ENCODE assay signal across 7 mouse cellular contexts in the genomic region with DNA sequence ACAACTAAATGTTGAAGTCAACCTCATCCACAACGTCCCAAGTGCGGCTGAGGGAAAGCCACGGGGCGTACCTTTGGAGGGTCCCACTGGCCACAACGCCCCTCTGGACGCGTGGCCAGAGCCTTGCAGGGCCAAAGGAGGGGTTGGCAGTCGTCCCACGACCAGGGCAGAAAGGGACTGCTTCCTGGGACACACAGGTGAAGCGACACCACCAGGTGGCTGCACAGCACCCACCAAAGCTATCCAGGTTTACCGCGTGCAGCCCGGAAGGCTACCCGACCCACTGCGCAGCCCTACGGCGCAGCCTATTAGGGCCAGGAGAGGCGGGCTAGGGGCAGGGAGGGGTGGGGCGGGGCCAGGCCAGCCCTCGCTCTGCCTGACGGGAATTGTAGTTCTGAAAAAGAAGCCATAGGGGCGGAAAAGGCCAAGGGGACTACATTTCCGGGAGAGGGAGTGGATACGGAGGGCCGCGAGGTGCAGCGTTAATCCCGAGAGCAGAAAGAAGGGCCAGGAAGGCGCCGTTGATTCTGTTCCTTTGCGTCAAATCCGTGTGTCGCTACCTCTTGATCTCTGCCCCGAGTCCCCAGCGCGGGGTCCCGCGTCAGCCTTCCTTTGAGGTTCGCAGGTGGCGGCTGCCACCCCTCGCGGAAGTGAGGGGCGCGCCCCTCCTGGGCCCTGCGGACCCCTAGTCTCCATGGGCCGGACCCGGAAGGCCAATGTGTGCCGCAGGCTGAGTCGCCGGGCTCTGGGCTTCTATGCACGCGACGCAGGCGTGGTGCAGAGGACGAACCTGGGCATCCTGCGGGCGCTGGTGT. TPM values are rescaled to one million over a fixed set of nuclear protein-coding genes. Genes with fewer than 3 reads are reported as not detected.
A peak's percentile ranks its signal among the peaks of the same experiment; 100 is the strongest.
DNase-seq lines count a peak whose midpoint lies in the region; ATAC-seq lines count a peak whose summit lies in the region.

A gene (plus strand): TSS at position 29 of the 815 bp plus-strand sequence.
A gene (minus strand): TSS at position 284 of the 815 bp plus-strand sequence.

- no peaks in the 10 kb centered on the region for H3K27me3 ChIP-seq in intestine, embryonic 15.5 days (replicated peaks)
- H3K27me3 ChIP-seq in midbrain, embryonic 10.5 days (ENCODE audit: low read depth, poor library complexity, severe bottlenecking) = no peaks in the 10 kb centered on the region

- DNase-seq in adrenal gland, adult 2 months = peak; percentile 94
- DNase-seq in embryo, embryonic 11.5 days (ENCODE audit: low read depth, low spot score) = peak; percentile 94
- peak; percentile 83 to 86 for DNase-seq in gastrocnemius, postnatal 36 days
- peak; percentile 86 to 95 for DNase-seq in left cerebral cortex, postnatal 25 days (ENCODE audit: low spot score in 2 of 2)
- DNase-seq in midbrain, embryonic 10.5 days (ENCODE audit: low spot score) = peak; percentile 94
- peak; percentile 93 for DNase-seq in right cerebral cortex, postnatal 4 days

- H3K36me3 ChIP-seq in intestine, embryonic 15.5 days = peaks cover 3% of the 10 kb centered on the region; the same call in 1 of the 2 replicates
- H3K36me3 ChIP-seq in midbrain, embryonic 10.5 days = peaks cover 22% of the 10 kb centered on the region

- ATAC-seq in intestine, embryonic 15.5 days = peak; percentile 99

- H3K9me3 ChIP-seq in intestine, embryonic 15.5 days = no peaks in the 10 kb centered on the region
- no peaks in the 10 kb centered on the region for H3K9me3 ChIP-seq in midbrain, embryonic 10.5 days (replicated peaks)

- peak within 1 kb of the TSS; percentile 92 for H3K9ac ChIP-seq in intestine, embryonic 15.5 days

- intact Hi-C loops in gastrocnemius, postnatal 36 days (cut with DNase I) = no loop called here
- intact Hi-C loops in left cerebral cortex, postnatal 25 days (cut with DNase I) = no loop called here

- whole genome bisulfite sequencing in intestine, embryonic 15.5 days = under 1% methylated on average over 57 of the region's 57 CpGs
- WGBS in midbrain, embryonic 10.5 days = 0% methylated on average over 57 of the region's 57 CpGs

- H3K27ac ChIP-seq in intestine, embryonic 15.5 days = peak within 1 kb of the TSS; percentile 98
- peak within 1 kb of the TSS; percentile 90 for H3K27ac ChIP-seq in midbrain, embryonic 10.5 days (replicated peaks)

- peaks cover 9% of the 10 kb centered on the region for H3K4me1 ChIP-seq in intestine, embryonic 15.5 days (replicated peaks)
- H3K4me1 ChIP-seq in midbrain, embryonic 10.5 days = peaks cover 22% of the 10 kb centered on the region

- H3K4me3 ChIP-seq in intestine, embryonic 15.5 days (replicated peaks) = peak within 1 kb of the TSS; percentile 91
- peak within 1 kb of the TSS; percentile 73 for H3K4me3 ChIP-seq in midbrain, embryonic 10.5 days

- H3K4me2 ChIP-seq in intestine, embryonic 15.5 days (replicated peaks) = peak within 1 kb of the TSS; percentile 79

RNA-seq across cellular contexts. Expression of the first gene that starts in this region (rescaled TPM):
- 10 to 100 TPM; 11.1 to 11.9 TPM for total RNA-seq in adrenal gland, adult 2 months (2021)
- 3.6 and 3.7 TPM in 2 replicates for polyA plus RNA-seq in adrenal gland, adult 2 months (2012; rRNA removed)
- 1 to 10 TPM; 3.6 to 3.9 TPM for total RNA-seq in gastrocnemius, postnatal 36 days (2021)
- polyA plus RNA-seq in intestine, embryonic 15.5 days (2015; fragmentation: Nextera tagmentation; extraction: Ambion mirVana) = 38.3 and 43.0 TPM in 2 replicates
- 10 to 100 TPM; 11.6 to 16.9 TPM for total RNA-seq in left cerebral cortex, postnatal 25 days (2021)
- polyA plus RNA-seq in midbrain, embryonic 10.5 days (2016; fragmentation: Nextera tagmentation; extraction: Ambion mirVana) = 43.3 and 46.2 TPM in 2 replicates

RNA-seq across cellular contexts. Expression of the second gene that starts in this region (rescaled TPM):
- 10 to 100 TPM; 13.2 to 13.4 TPM for total RNA-seq in adrenal gland, adult 2 months (2021)
- polyA plus RNA-seq in adrenal gland, adult 2 months (2012; rRNA removed) = 2.4 and 2.5 TPM in 2 replicates
- total RNA-seq in gastrocnemius, postnatal 36 days (2021) = 1 to 10 TPM; 4.8 TPM
- polyA plus RNA-seq in intestine, embryonic 15.5 days (2015; fragmentation: Nextera tagmentation; extraction: Ambion mirVana) = 12.5 and 15.1 TPM in 2 replicates
- 10 to 100 TPM; 12.6 to 13.6 TPM for total RNA-seq in left cerebral cortex, postnatal 25 days (2021)
- 20.6 and 21.6 TPM in 2 replicates for polyA plus RNA-seq in midbrain, embryonic 10.5 days (2016; fragmentation: Nextera tagmentation; extraction: Ambion mirVana)

Comparison
In these comparisons a context has a peak if more than half of its experiments do, and no peak if none do; other contexts are left out.
1. Peak in every context shown above with its lines: DNase-seq, ATAC-seq, H3K4me3 ChIP-seq and H3K27ac ChIP-seq.